Mouse (Mus musculus): ENCODE data around the gene Snta1. TPM values are rescaled to one million over a fixed set of nuclear protein-coding genes. Genes with fewer than 3 reads are reported as not detected.

Snta1 gene
- polyA plus RNA-seq, 1 experiment from 2014 or later = 4.9 TPM

GRCm38 (mm10) chr2:154448633-154449032, 40.7 kb upstream of the Snta1 start:
- no peak overlapping the region for H3K4me3 ChIP-seq (ENCODE audit: low read depth, low read length)
- ATAC-seq = no peak
- no peaks in the 10 kb centered on the region for H3K27me3 ChIP-seq (replicated peaks; ENCODE audit: control insufficient read depth, insufficient read depth, low read length)
- H3K9ac ChIP-seq (ENCODE audit: low read depth, low read length) = no peak overlapping the region
- H3K27ac ChIP-seq (ENCODE audit: low read depth, low read length) = no peak overlapping the region
- H3K36me3 ChIP-seq (ENCODE audit: control insufficient read depth, insufficient read depth) = no peaks in the 10 kb centered on the region
- no peaks in the 10 kb centered on the region for H3K9me3 ChIP-seq (ENCODE audit: control insufficient read depth)
- no peak for TF ChIP-seq CTCF (IDR thresholded peaks at IDR 0.05; ENCODE audit: low read depth)
- no peak overlapping the region for H3K4me2 ChIP-seq (replicated peaks; ENCODE audit: low read depth)
- no peaks in the 10 kb centered on the region for H3K4me1 ChIP-seq (replicated peaks; ENCODE audit: control insufficient read depth, insufficient read depth, low read length)

- Histone ChIP-seq H3K27ac (ENCODE audit: low read depth, low read length) (no peak overlapping the region), H3K27me3 (replicated peaks; ENCODE audit: control insufficient read depth, insufficient read depth, low read length) (no peaks in the 10 kb centered on the region), H3K4me1 (replicated peaks; ENCODE audit: control insufficient read depth, insufficient read depth, low read length) (no peaks in the 10 kb centered on the region), H3K36me3 (ENCODE audit: control insufficient read depth, insufficient read depth) (no peaks in the 10 kb centered on the region), H3K4me2 (replicated peaks; ENCODE audit: low read depth) (no peak overlapping the region), H3K9ac (ENCODE audit: low read depth, low read length) (no peak overlapping the region), H3K9me3 (ENCODE audit: control insufficient read depth) (no peaks in the 10 kb centered on the region), H3K4me3 (ENCODE audit: low read depth, low read length) (no peak overlapping the region)
- WGBS = 97% methylated on average over 8 of the region's 8 CpGs
- ATAC-seq = no peak
- TF ChIP-seq CTCF (IDR thresholded peaks at IDR 0.05; ENCODE audit: low read depth) = no peak
These were observed 39.9 kb upstream of the Snta1 start for GRCm38 (mm10) chr2:154447821-154448220.

GRCm38 (mm10) chr2:154440453-154440852, 32.6 kb upstream of the Snta1 start:
- no peak for ATAC-seq
- Histone ChIP-seq H3K4me1 (replicated peaks; ENCODE audit: control insufficient read depth, insufficient read depth, low read length) (peaks cover 6% of the 10 kb centered on the region; the same call in 1 of the 2 replicates), H3K27ac (ENCODE audit: low read depth, low read length) (no peak overlapping the region), H3K9ac (ENCODE audit: low read depth, low read length) (no peak overlapping the region), H3K4me2 (replicated peaks; ENCODE audit: low read depth) (no peak overlapping the region), H3K4me3 (ENCODE audit: low read depth, low read length) (no peak overlapping the region), H3K9me3 (ENCODE audit: control insufficient read depth) (no peaks in the 10 kb centered on the region), H3K36me3 (ENCODE audit: control insufficient read depth, insufficient read depth) (no peaks in the 10 kb centered on the region), H3K27me3 (replicated peaks; ENCODE audit: control insufficient read depth, insufficient read depth, low read length) (no peaks in the 10 kb centered on the region)
- TF ChIP-seq CTCF (IDR thresholded peaks at IDR 0.05; ENCODE audit: low read depth) = no peak

DNA sequence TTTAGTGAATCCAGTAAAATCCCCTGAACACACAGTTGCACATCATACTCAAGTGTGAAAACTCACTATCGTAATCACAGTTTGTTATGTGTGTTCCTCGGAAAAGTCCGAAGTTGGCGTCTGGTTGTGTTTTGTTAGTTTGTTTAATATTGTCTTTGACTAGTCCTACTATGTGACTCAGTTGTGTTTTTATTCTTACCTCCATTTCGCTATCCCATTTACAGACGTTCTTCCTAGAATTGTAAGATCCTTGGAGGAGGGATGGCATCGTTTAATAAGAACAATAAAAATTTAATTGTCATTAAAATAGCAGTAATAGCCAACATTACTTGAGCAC, 29.3 kb upstream of the Snta1 start:
- peak overlapping the region; percentile 86; the same call in 1 of the 2 replicates for H3K27ac ChIP-seq (ENCODE audit: low read depth, low read length)
- ATAC-seq = no peak
- peaks cover 6% of the 10 kb centered on the region; the same call in 1 of the 2 replicates for H3K4me1 ChIP-seq (replicated peaks; ENCODE audit: control insufficient read depth, insufficient read depth, low read length)
- no peaks in the 10 kb centered on the region for H3K27me3 ChIP-seq (replicated peaks; ENCODE audit: control insufficient read depth, insufficient read depth, low read length)
- H3K36me3 ChIP-seq (ENCODE audit: control insufficient read depth, insufficient read depth) = no peaks in the 10 kb centered on the region
- H3K9ac ChIP-seq (ENCODE audit: low read depth, low read length) = peak overlapping the region; percentile 75
- no peak for TF ChIP-seq CTCF (IDR thresholded peaks at IDR 0.05; ENCODE audit: low read depth)
- H3K4me2 ChIP-seq (replicated peaks; ENCODE audit: low read depth) = peak overlapping the region; percentile 65
- WGBS = 10% methylated on average over 7 of the region's 7 CpGs
- no peaks in the 10 kb centered on the region for H3K9me3 ChIP-seq (ENCODE audit: control insufficient read depth)
- peak overlapping the region; percentile 59 for H3K4me3 ChIP-seq (ENCODE audit: low read depth, low read length)

- Histone ChIP-seq H3K36me3 (ENCODE audit: control insufficient read depth, insufficient read depth) (no peaks in the 10 kb centered on the region), H3K9ac (ENCODE audit: low read depth, low read length) (peak within 1 kb of the TSS; percentile 75), H3K27me3 (replicated peaks; ENCODE audit: control insufficient read depth, insufficient read depth, low read length) (no peaks in the 10 kb centered on the region), H3K4me1 (replicated peaks; ENCODE audit: control insufficient read depth, insufficient read depth, low read length) (peaks cover 6% of the 10 kb centered on the region; the same call in 1 of the 2 replicates), H3K4me2 (replicated peaks; ENCODE audit: low read depth) (peak within 1 kb of the TSS; percentile 65), H3K4me3 (ENCODE audit: low read depth, low read length) (peak within 1 kb of the TSS; percentile 59), H3K9me3 (ENCODE audit: control insufficient read depth) (no peaks in the 10 kb centered on the region), H3K27ac (ENCODE audit: low read depth, low read length) (peak within 1 kb of the TSS; percentile 86)
- WGBS = under 1% methylated on average over 52 of the region's 70 CpGs
- TF ChIP-seq CTCF (IDR thresholded peaks at IDR 0.05; ENCODE audit: low read depth) = no peak
- ATAC-seq = peak; percentile 66
These were observed 28.7 kb upstream of the Snta1 start, which contains the start of gene Cbfa2t2 for GRCm38 (mm10) chr2:154436458-154437190. Gene Cbfa2t2 (plus strand): TSS chr2:154436481.

DNA sequence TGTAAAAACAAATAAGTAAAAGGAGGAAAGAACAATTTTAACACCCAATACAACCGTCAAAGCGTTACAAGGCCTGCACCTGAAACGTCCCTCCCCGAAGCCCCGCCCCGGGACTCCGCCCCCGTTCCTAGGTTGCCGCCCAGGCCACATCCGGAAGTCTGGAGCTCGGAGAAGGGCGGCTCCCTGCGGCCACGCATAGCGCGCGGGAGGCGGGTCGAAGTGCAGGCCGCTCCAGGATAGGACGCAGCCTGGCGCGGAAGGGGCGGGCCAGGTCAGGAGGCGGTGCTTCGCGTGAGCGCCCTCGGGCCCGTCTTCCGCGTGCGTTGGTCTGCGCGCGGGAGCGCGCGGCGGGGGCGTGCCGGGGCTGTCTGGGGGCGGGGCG, 28.2 kb upstream of the Snta1 start:
- under 1% methylated on average over 37 of the region's 44 CpGs for WGBS
- ATAC-seq = peak; percentile 99
- peak; percentile 37; the same call in 1 of the 2 replicates for TF ChIP-seq CTCF (IDR thresholded peaks at IDR 0.05; ENCODE audit: low read depth)

More for the DNA sequence above, 28.2 kb upstream of the Snta1 start:
- Histone ChIP-seq H3K4me3 (ENCODE audit: low read depth, low read length) (peak overlapping the region; percentile 59), H3K27me3 (replicated peaks; ENCODE audit: control insufficient read depth, insufficient read depth, low read length) (no peaks in the 10 kb centered on the region), H3K36me3 (ENCODE audit: control insufficient read depth, insufficient read depth) (no peaks in the 10 kb centered on the region), H3K4me1 (replicated peaks; ENCODE audit: control insufficient read depth, insufficient read depth, low read length) (peaks cover 6% of the 10 kb centered on the region; the same call in 1 of the 2 replicates), H3K9ac (ENCODE audit: low read depth, low read length) (peak overlapping the region; percentile 75; the same call in 1 of the 2 replicates), H3K9me3 (ENCODE audit: control insufficient read depth) (no peaks in the 10 kb centered on the region), H3K4me2 (replicated peaks; ENCODE audit: low read depth) (peak overlapping the region; percentile 65), H3K27ac (ENCODE audit: low read depth, low read length) (peak overlapping the region; percentile 86)
